Mouse (Mus musculus) embryo, embryonic 10 days (tissue): ENCODE measurements at regions not wholly inside any gene's neighbourhood (a gene's known extent, or its start where the extent isn't known, plus 50 kb on each side); places are given as distances from the start of the nearest gene placed in this dataset.

Experiments used
- DNase-seq: peaks from one replicate; pipeline ENCODE4 v3.0.0-alpha.2; 2015; ENCODE audit warnings: low spot score

- no peak for DNase-seq
These were observed 66.2 kb downstream of the Isl1 start for GRCm38 (mm10) chr13:116243272-116243784.

- DNase-seq, result no peak
These were observed 94.4 kb downstream of the Isl1 start for GRCm38 (mm10) chr13:116215101-116215500.

- DNase-seq, result no peak
These were observed 95.4 kb downstream of the Isl1 start for GRCm38 (mm10) chr13:116213843-116214829.

GRCm38 (mm10) chr13:116201177-116201920 is 108.1 kb downstream of the Isl1 start:
- DNase-seq, result peak; percentile 70

GRCm38 (mm10) chr13:116187059-116187458 is 122.4 kb downstream of the Isl1 start:
- no peak for DNase-seq

- peak; percentile 39 for DNase-seq
These were observed 131.7 kb downstream of the Isl1 start for GRCm38 (mm10) chr13:116177781-116178180.

GRCm38 (mm10) chr13:116174976-116175375 is 134.5 kb downstream of the Isl1 start:
- DNase-seq, result peak; percentile 41

GRCm38 (mm10) chr13:116173866-116174265 is 135.6 kb downstream of the Isl1 start:
- DNase-seq, result no peak

GRCm38 (mm10) chr13:116143022-116143421 is 166.5 kb downstream of the Isl1 start:
- DNase-seq, result peak; percentile 12

GRCm38 (mm10) chr13:116118664-116119063 is 190.8 kb downstream of the Isl1 start:
- DNase-seq, result no peak

GRCm38 (mm10) chr13:116111032-116111808 is 198.3 kb downstream of the Isl1 start:
- no peak for DNase-seq

GRCm38 (mm10) chr13:116110578-116110977 is 198.9 kb downstream of the Isl1 start:
- DNase-seq, result no peak

GRCm38 (mm10) chr13:116087541-116088308 is 221.8 kb downstream of the Isl1 start:
- no peak for DNase-seq

- DNase-seq, result no peak
These were observed 222.3 kb downstream of the Isl1 start for GRCm38 (mm10) chr13:116087140-116087539.

GRCm38 (mm10) chr13:116056976-116057647 is 252.4 kb downstream of the Isl1 start:
- no peak for DNase-seq

- no peak for DNase-seq
These were observed 253.3 kb downstream of the Isl1 start for GRCm38 (mm10) chr13:116056112-116056652.

- no peak for DNase-seq
These were observed 273.3 kb downstream of the Isl1 start for GRCm38 (mm10) chr13:116036166-116036565.

GRCm38 (mm10) chr13:116030152-116030720 is 279.3 kb downstream of the Isl1 start:
- no peak for DNase-seq

- no peak for DNase-seq
These were observed 280.9 kb downstream of the Isl1 start for GRCm38 (mm10) chr13:116028583-116028982.

GRCm38 (mm10) chr13:116027147-116027546 is 282.3 kb downstream of the Isl1 start:
- DNase-seq, result no peak
